In the genomic region with DNA sequence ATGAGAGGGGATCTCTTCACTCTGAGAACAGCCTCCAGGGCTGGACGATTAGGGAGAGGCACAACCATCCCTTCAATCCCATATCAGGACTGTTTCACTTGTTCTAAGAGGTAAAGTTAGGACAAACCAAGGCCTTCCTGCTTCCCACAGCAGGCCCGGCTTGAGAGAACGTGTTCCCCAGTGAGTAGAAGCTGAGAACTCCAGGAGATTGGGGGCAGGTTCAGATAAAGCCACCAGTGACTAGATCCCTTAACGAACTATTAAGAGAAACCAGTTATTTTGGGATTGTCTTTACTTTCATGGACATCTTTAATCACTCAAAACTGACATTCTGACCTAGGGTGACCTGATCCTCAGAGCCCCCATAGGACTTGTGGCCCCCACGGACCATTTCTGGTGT, we compare ENCODE assay signal across 30 mouse cellular contexts. TPM values are rescaled to one million over a fixed set of nuclear protein-coding genes. Genes with fewer than 3 reads are reported as not detected.
"Had no signal": no experiment of that assay in that cellular context is flagged by ENCODE, and none has a peak within 500 bp of the region (broad histone marks: within the 10 kb centered on the region; RNA-seq: fewer than 3 reads in every experiment).

No protein-coding gene starts in this region.

- H3K9me3 ChIP-seq: limb, embryonic 10.5 days; limb, embryonic 13.5 days; liver, embryonic 12.5 days; liver, embryonic 15.5 days; lung, embryonic 15.5 days; midbrain, embryonic 12.5 days; midbrain, embryonic 15.5 days; neural tube, embryonic 13.5 days had no signal

- H3K36me3 ChIP-seq: limb, embryonic 10.5 days; limb, embryonic 13.5 days; liver, embryonic 12.5 days; liver, embryonic 15.5 days; lung, embryonic 15.5 days; midbrain, embryonic 12.5 days; midbrain, embryonic 15.5 days had no signal

- ATAC-seq: liver, embryonic 12.5 days; midbrain, embryonic 15.5 days had no signal

- H3K9ac ChIP-seq: limb, embryonic 13.5 days; liver, embryonic 12.5 days; liver, embryonic 15.5 days; lung, embryonic 15.5 days; midbrain, embryonic 12.5 days; midbrain, embryonic 15.5 days; neural tube, embryonic 13.5 days had no signal

- H3K4me1 ChIP-seq: liver, embryonic 12.5 days; liver, embryonic 15.5 days; midbrain, embryonic 15.5 days had no signal

- H3K4me3 ChIP-seq: layer of hippocampus, adult 2 months; limb, embryonic 10.5 days; limb, embryonic 13.5 days; liver, embryonic 12.5 days; liver, embryonic 15.5 days; lung, embryonic 15.5 days; midbrain, embryonic 12.5 days; midbrain, embryonic 15.5 days; myocyte; neural tube, embryonic 13.5 days had no signal

- DNase-seq: layer of hippocampus, adult 9-11 months; lung, adult 18-20 months; lung, postnatal 10 days; lung, postnatal 36 days; thymus, adult 18-20 months; thymus, postnatal 36 days had no signal

- H3K27ac ChIP-seq: kidney, postnatal 0 days; layer of hippocampus, adult 2 months; limb, embryonic 10.5 days; limb, embryonic 13.5 days; liver, embryonic 12.5 days; liver, embryonic 15.5 days; lung, embryonic 15.5 days; midbrain, embryonic 12.5 days; midbrain, embryonic 15.5 days; neural tube, embryonic 13.5 days had no signal

- H3K4me2 ChIP-seq: limb, embryonic 13.5 days; liver, embryonic 12.5 days; liver, embryonic 15.5 days; lung, embryonic 15.5 days; midbrain, embryonic 12.5 days; midbrain, embryonic 15.5 days; neural tube, embryonic 13.5 days had no signal

- H3K27me3 ChIP-seq: limb, embryonic 13.5 days; liver, embryonic 15.5 days; lung, embryonic 15.5 days; midbrain, embryonic 12.5 days; midbrain, embryonic 15.5 days; neural tube, embryonic 13.5 days had no signal

RNA-seq across cellular contexts. Expression of a gene that starts 17.6 kb away (rescaled TPM):
- total RNA-seq: megakaryocyte progenitor cell, adult 5-6 weeks; megakaryocyte-erythroid progenitor cell, adult 5-6 weeks; monocyte, adult 5-6 weeks; neutrophil, adult 5-6 weeks had no signal
- polyA plus RNA-seq: liver, embryonic 12.5 days had no signal

RNA-seq across cellular contexts. Expression of a gene that starts 42.4 kb away (rescaled TPM):
- total RNA-seq: layer of hippocampus, adult 2 months; layer of hippocampus, postnatal 25 days; left cerebral cortex, adult 18-20 months; left cerebral cortex, postnatal 25 days; megakaryocyte progenitor cell, adult 5-6 weeks; megakaryocyte-erythroid progenitor cell, adult 5-6 weeks; monocyte, adult 5-6 weeks; neutrophil, adult 5-6 weeks had no signal
- polyA plus RNA-seq: kidney, embryonic 14.5 days; kidney, postnatal 0 days; large intestine, adult 2 months; limb, embryonic 10.5 days; limb, embryonic 13.5 days; liver, embryonic 12.5 days; liver, embryonic 15.5 days; lung, embryonic 15.5 days; midbrain, embryonic 12.5 days; midbrain, embryonic 15.5 days; myocyte; neural tube, embryonic 13.5 days; small intestine, adult 2 months; spleen, adult 2 months; stomach, embryonic 16.5 days; testis, adult 2 months had no signal
